Mouse (Mus musculus) heart, embryonic 15.5 days (tissue): ENCODE data around the gene Stk26. TPM values are rescaled to one million over a fixed set of nuclear protein-coding genes. Genes with fewer than 3 reads are reported as not detected.

Experiments
- ATAC-seq: fragments of 200-750 bp; cut with Nextera tagmentation; replicated peaks from 2 replicates; pipeline ENCODE4 v1.8.0; 2017; ENCODE audit warnings: low read depth, moderate TSS enrichment; ENCODE audit not compliant: insufficient number of reproducible peaks, insufficient read depth, low FRiP score
- H3K27ac ChIP-seq: fragments of 300-500 bp; sonication (generic); 2 replicates; pipeline ENCODE4 v1.5.1; 2015; ENCODE audit warnings: mild to moderate bottlenecking, inconsistent platforms
- H3K27me3 ChIP-seq: fragments of 300-500 bp; sonication (generic); 2 replicates; pipeline ENCODE4 v1.6.1; 2015; ENCODE audit warnings: inconsistent platforms
- H3K36me3 ChIP-seq: fragments of 300-500 bp; sonication (generic); 2 replicates; pipeline ENCODE4 v1.6.1; 2015; ENCODE audit warnings: mild to moderate bottlenecking, inconsistent platforms
- H3K4me1 ChIP-seq: fragments of 300-500 bp; sonication (generic); replicated peaks from 2 replicates; pipeline ENCODE4 v1.6.1; 2015; ENCODE audit warnings: inconsistent platforms
- H3K4me2 ChIP-seq: fragments of 300-500 bp; sonication (generic); 2 replicates; pipeline ENCODE4 v1.6.1; 2015; ENCODE audit warnings: inconsistent platforms, mild to moderate bottlenecking, moderate library complexity
- H3K4me3 ChIP-seq: fragments of 300-500 bp; sonication (generic); 2 replicates; pipeline ENCODE4 v1.5.1; 2015; ENCODE audit warnings: mild to moderate bottlenecking, inconsistent platforms
- H3K9ac ChIP-seq: fragments of 300-500 bp; sonication (generic); 2 replicates; pipeline ENCODE4 v1.6.1; 2015; ENCODE audit warnings: mild to moderate bottlenecking, inconsistent platforms
- H3K9me3 ChIP-seq: fragments of 300-500 bp; sonication (generic); replicated peaks from 2 replicates; pipeline ENCODE4 v1.6.1; 2016; ENCODE audit warnings: inconsistent platforms
- WGBS: fragments of 180-500 bp; shearing (Covaris S2); methylation state at CpG from one replicate; pipeline ENCODE4 v1.1.7; 2015; ENCODE audit warnings: mixed read lengths; 5-methylcytosine and 5-hydroxymethylcytosine counted together
- polyA plus RNA-seq: library from polyadenylated mRNA; unstranded; fragments of >200 nt; fragmentation: Nextera tagmentation; extraction: Ambion mirVana; gene quantifications from 2 replicates; pipeline ENCODE4 v1.2.1, GENCODE M21; 2015

Gene Stk26
- polyA plus RNA-seq, 1 experiment from 2014 or later: 4.1 TPM

GRCm38 (mm10) chrX:50850428-50851184, 9.8 kb downstream of the Stk26 start:
- ATAC-seq: no peak
- WGBS: 66% methylated on average over 6 of the region's 6 CpGs
- no peaks in the 10 kb centered on the region for H3K9me3 ChIP-seq
- no peak overlapping the region for H3K4me3 ChIP-seq
- no peaks in the 10 kb centered on the region for H3K36me3 ChIP-seq
- no peak overlapping the region for H3K9ac ChIP-seq
- H3K4me1 ChIP-seq: no peaks in the 10 kb centered on the region
- H3K27ac ChIP-seq: no peak overlapping the region
- H3K27me3 ChIP-seq: no peaks in the 10 kb centered on the region
- no peak overlapping the region for H3K4me2 ChIP-seq

GRCm38 (mm10) chrX:50863771-50864170, 22.9 kb downstream of the Stk26 start:
- no peak overlapping the region for H3K9ac ChIP-seq
- no peak overlapping the region for H3K4me3 ChIP-seq
- H3K9me3 ChIP-seq: no peaks in the 10 kb centered on the region
- H3K36me3 ChIP-seq: no peaks in the 10 kb centered on the region
- H3K4me2 ChIP-seq: no peak overlapping the region
- WGBS: 68% methylated on average over 2 of the region's 2 CpGs
- H3K27me3 ChIP-seq: no peaks in the 10 kb centered on the region
- H3K27ac ChIP-seq: no peak overlapping the region
- H3K4me1 ChIP-seq: no peaks in the 10 kb centered on the region
- no peak for ATAC-seq

- Histone ChIP-seq H3K27ac (no peak overlapping the region), H3K27me3 (no peaks in the 10 kb centered on the region), H3K9me3 (no peaks in the 10 kb centered on the region), H3K4me2 (no peak overlapping the region), H3K9ac (no peak overlapping the region), H3K4me3 (no peak overlapping the region), H3K36me3 (no peaks in the 10 kb centered on the region), H3K4me1 (no peaks in the 10 kb centered on the region)
- 54% methylated on average over 5 of the region's 5 CpGs for WGBS
- ATAC-seq: no peak
Measured at GRCm38 (mm10) chrX:50864734-50865133, 23.9 kb downstream of the Stk26 start.

- H3K27me3 ChIP-seq: no peaks in the 10 kb centered on the region
- H3K4me2 ChIP-seq: no peak overlapping the region
- H3K4me3 ChIP-seq: no peak overlapping the region
- no peaks in the 10 kb centered on the region for H3K36me3 ChIP-seq
- no peaks in the 10 kb centered on the region for H3K9me3 ChIP-seq
- no peak overlapping the region for H3K9ac ChIP-seq
- no peak for ATAC-seq
- H3K4me1 ChIP-seq: no peaks in the 10 kb centered on the region
- WGBS: 79% methylated on average over 6 of the region's 6 CpGs
- H3K27ac ChIP-seq: no peak overlapping the region
Measured at GRCm38 (mm10) chrX:50874246-50875002, 33.6 kb downstream of the Stk26 start.

GRCm38 (mm10) chrX:50887999-50888398, 47.2 kb downstream of the Stk26 start:
- Histone ChIP-seq H3K4me3 (no peak overlapping the region), H3K36me3 (no peaks in the 10 kb centered on the region), H3K27ac (no peak overlapping the region), H3K4me1 (no peaks in the 10 kb centered on the region), H3K4me2 (no peak overlapping the region), H3K9ac (no peak overlapping the region), H3K27me3 (no peaks in the 10 kb centered on the region), H3K9me3 (no peaks in the 10 kb centered on the region)
- ATAC-seq: no peak
- 65% methylated on average over 2 of the region's 2 CpGs for WGBS

- Histone ChIP-seq H3K9ac (no peak overlapping the region), H3K27ac (no peak overlapping the region), H3K9me3 (no peaks in the 10 kb centered on the region), H3K27me3 (peaks cover 3% of the 10 kb centered on the region; the same call in 1 of the 2 replicates), H3K4me3 (no peak overlapping the region), H3K36me3 (no peaks in the 10 kb centered on the region), H3K4me2 (no peak overlapping the region), H3K4me1 (no peaks in the 10 kb centered on the region)
- no peak for ATAC-seq
- 71% methylated on average over 3 of the region's 3 CpGs for WGBS
Measured at GRCm38 (mm10) chrX:50903497-50903896, 62.6 kb downstream of the Stk26 start.

- Histone ChIP-seq H3K36me3 (no peaks in the 10 kb centered on the region), H3K4me3 (no peak overlapping the region), H3K9ac (no peak overlapping the region), H3K9me3 (no peaks in the 10 kb centered on the region), H3K27ac (no peak overlapping the region), H3K4me2 (no peak overlapping the region), H3K4me1 (no peaks in the 10 kb centered on the region), H3K27me3 (no peaks in the 10 kb centered on the region)
- WGBS: 66% methylated on average over 5 of the region's 5 CpGs
- no peak for ATAC-seq
Measured at GRCm38 (mm10) chrX:50909915-50910314, 69.1 kb downstream of the Stk26 start.

- no peak overlapping the region for H3K4me3 ChIP-seq
- 65% methylated on average over 3 of the region's 3 CpGs for WGBS
- no peak overlapping the region for H3K4me2 ChIP-seq
- no peak for ATAC-seq
- no peak overlapping the region for H3K27ac ChIP-seq
- H3K9me3 ChIP-seq: no peaks in the 10 kb centered on the region
- no peak overlapping the region for H3K9ac ChIP-seq
- H3K36me3 ChIP-seq: no peaks in the 10 kb centered on the region
- H3K4me1 ChIP-seq: no peaks in the 10 kb centered on the region
- H3K27me3 ChIP-seq: no peaks in the 10 kb centered on the region
Measured at GRCm38 (mm10) chrX:50917389-50917788, 76.5 kb downstream of the Stk26 start.

- H3K27me3 ChIP-seq: no peaks in the 10 kb centered on the region
- H3K4me3 ChIP-seq: no peak overlapping the region
- H3K27ac ChIP-seq: no peak overlapping the region
- no peak overlapping the region for H3K4me2 ChIP-seq
- WGBS: 32% methylated on average over 3 of the region's 3 CpGs
- H3K36me3 ChIP-seq: no peaks in the 10 kb centered on the region
- H3K9ac ChIP-seq: no peak overlapping the region
- ATAC-seq: no peak
- H3K4me1 ChIP-seq: no peaks in the 10 kb centered on the region
- H3K9me3 ChIP-seq: no peaks in the 10 kb centered on the region
Measured at GRCm38 (mm10) chrX:50918754-50919153, 77.9 kb downstream of the Stk26 start.

GRCm38 (mm10) chrX:50924629-50925364, 84.0 kb downstream of the Stk26 start:
- peak overlapping the region; percentile 30; the same call in 1 of the 2 replicates for H3K4me2 ChIP-seq
- no peak overlapping the region for H3K4me3 ChIP-seq

GRCm38 (mm10) chrX:50926893-50927545, 86.2 kb downstream of the Stk26 start:
- H3K36me3 ChIP-seq: no peaks in the 10 kb centered on the region
- WGBS: 53% methylated on average over 10 of the region's 10 CpGs

More at GRCm38 (mm10) chrX:50924629-50925364, 84.0 kb downstream of the Stk26 start:
- no peak overlapping the region for H3K27ac ChIP-seq
- H3K9ac ChIP-seq: no peak overlapping the region
- no peaks in the 10 kb centered on the region for H3K27me3 ChIP-seq
- H3K36me3 ChIP-seq: no peaks in the 10 kb centered on the region
- H3K4me1 ChIP-seq: no peaks in the 10 kb centered on the region
- ATAC-seq: no peak
- 39% methylated on average over 17 of the region's 18 CpGs for WGBS
- H3K9me3 ChIP-seq: no peaks in the 10 kb centered on the region

More at GRCm38 (mm10) chrX:50926893-50927545, 86.2 kb downstream of the Stk26 start:
- no peak for ATAC-seq
- Histone ChIP-seq H3K4me3 (no peak overlapping the region), H3K9ac (no peak overlapping the region), H3K4me2 (no peak overlapping the region), H3K9me3 (no peaks in the 10 kb centered on the region), H3K27ac (no peak overlapping the region), H3K27me3 (no peaks in the 10 kb centered on the region), H3K4me1 (no peaks in the 10 kb centered on the region)
